Mouse (Mus musculus) heart, postnatal 14 days (tissue): ENCODE results near the gene Etfrf1. TPM values are rescaled to one million over a fixed set of nuclear protein-coding genes. Genes with fewer than 3 reads are reported as not detected.

Experiments
- DNase-seq, 2 experiments: peaks; one replicate each; pipeline ENCODE4 v3.0.0; 2021 to 2022
- intact Hi-C: fragments of 180-260 bp; cut with DNase I; formaldehyde crosslinking; loops from one replicate; pipeline ENCODE4 v1.15.1; 2025
- total RNA-seq, 2 experiments: library from RNA; stranded (reverse); gene quantifications; 2 replicates each; pipeline ENCODE4 v1.2.3; 2021

The Etfrf1 gene
- total RNA-seq, 2 experiments from 2014 or later: 109 to 115 TPM

- intact Hi-C loops: loop anchor here (5.0 kb wide), 1 partner anchor 36 kb away; no protein-coding TSS in a partner anchor
- no peak for DNase-seq
Measured at GRCm38 (mm10) chr6:145211376-145212305, 707 bp downstream of the Etfrf1 start.

GRCm38 (mm10) chr6:145213916-145214315 lies 3.0 kb downstream of the Etfrf1 start:
- DNase-seq: no peak
- intact Hi-C loops: loop anchor here (5.0 kb wide), 1 partner anchor 33 kb away; no protein-coding TSS in a partner anchor

- DNase-seq: no peak
- intact Hi-C loops: no loop called here
Measured at GRCm38 (mm10) chr6:145215826-145216225, 4.9 kb downstream of the Etfrf1 start.

- no peak for DNase-seq
- intact Hi-C loops: no loop called here
Measured at GRCm38 (mm10) chr6:145224246-145224645, 13.3 kb downstream of the Etfrf1 start.

- DNase-seq: no peak
- intact Hi-C loops: no loop called here
Measured at GRCm38 (mm10) chr6:145226296-145226695, 15.4 kb downstream of the Etfrf1 start.

GRCm38 (mm10) chr6:145234391-145234790 lies 23.5 kb downstream of the Etfrf1 start:
- intact Hi-C loops: no loop called here

GRCm38 (mm10) chr6:145235367-145235766 lies 24.4 kb downstream of the Etfrf1 start:
- intact Hi-C loops: no loop called here
- no peak for DNase-seq

More at GRCm38 (mm10) chr6:145234391-145234790, 23.5 kb downstream of the Etfrf1 start:
- no peak for DNase-seq

GRCm38 (mm10) chr6:145237148-145237547 lies 26.2 kb downstream of the Etfrf1 start:
- no peak for DNase-seq
- intact Hi-C loops: no loop called here

GRCm38 (mm10) chr6:145240285-145240684 lies 29.4 kb downstream of the Etfrf1 start:
- intact Hi-C loops: no loop called here
- no peak for DNase-seq

- intact Hi-C loops: no loop called here
- no peak for DNase-seq
Measured at GRCm38 (mm10) chr6:145242521-145242920, 31.6 kb downstream of the Etfrf1 start.

- DNase-seq: no peak
- intact Hi-C loops: loop anchor here (5.0 kb wide), 1 partner anchor 35 kb away; the partner anchor contains the start of genes Casc1 and Etfrf1
Measured at GRCm38 (mm10) chr6:145246841-145247240, 35.9 kb downstream of the Etfrf1 start.

- no peak for DNase-seq
- intact Hi-C loops: loop anchor here (5.0 kb wide), 1 partner anchor 36 kb away; the partner anchor contains the start of genes Casc1 and Etfrf1
Measured at GRCm38 (mm10) chr6:145247886-145248285, 37.0 kb downstream of the Etfrf1 start.

- intact Hi-C loops: loop anchor here (1.0 to 5.0 kb wide), 2 partner anchors 37 to 91 kb away; partner anchors contain the start of genes Casc1 and Etfrf1
- DNase-seq: peak; percentile 62 to 69
Measured at GRCm38 (mm10) chr6:145249291-145250184, 38.6 kb downstream of the Etfrf1 start.

GRCm38 (mm10) chr6:145250185-145250791 lies 39.4 kb downstream of the Etfrf1 start, which contains the start of gene Kras:
Kras (minus strand) TSS chr6:145250239.
- DNase-seq: peak; percentile 96 to 97
- intact Hi-C loops: loop anchor here (1.0 kb wide), 1 partner anchor 90 kb away; no protein-coding TSS in a partner anchor

- intact Hi-C loops: loop anchor here (1.0 kb wide), 1 partner anchor 89 kb away; no protein-coding TSS in a partner anchor
- no peak for DNase-seq
Measured at GRCm38 (mm10) chr6:145250820-145251219, 39.9 kb downstream of the Etfrf1 start.

- DNase-seq: peak; percentile 18 to 24
- intact Hi-C loops: no loop called here
Measured at GRCm38 (mm10) chr6:145255952-145256700, 45.2 kb downstream of the Etfrf1 start.

GRCm38 (mm10) chr6:145256701-145257073 lies 45.8 kb downstream of the Etfrf1 start:
- intact Hi-C loops: no loop called here
- DNase-seq: no peak

GRCm38 (mm10) chr6:145262314-145262713 lies 51.4 kb downstream of the Etfrf1 start:
- intact Hi-C loops: no loop called here
- no peak for DNase-seq
